Mouse (Mus musculus): ENCODE results near the gene Tcfl5. TPM values are rescaled to one million over a fixed set of nuclear protein-coding genes. Genes with fewer than 3 reads are reported as not detected.

Tcfl5 gene
- polyA plus RNA-seq, 1 experiment from 2014 or later, result 0.28 TPM

Other genes with a start within 250 kb of the Tcfl5 start
- 1.5 and 1.9 TPM in 2 replicates for gene Slco4a1, start 186.5 kb downstream of the Tcfl5 start, polyA plus RNA-seq (2014; fragmentation: Nextera tagmentation; extraction: Ambion mirVana)
- gene Ntsr1, start 142.7 kb downstream of the Tcfl5 start, polyA plus RNA-seq (2014; fragmentation: Nextera tagmentation; extraction: Ambion mirVana), result not detected in 2 replicates
- 35.6 and 36.7 TPM in 2 replicates for gene Mrgbp, start 61.4 kb downstream of the Tcfl5 start, polyA plus RNA-seq (2014; fragmentation: Nextera tagmentation; extraction: Ambion mirVana)
- gene Ogfr, start 53.5 kb downstream of the Tcfl5 start, polyA plus RNA-seq (2014; fragmentation: Nextera tagmentation; extraction: Ambion mirVana), result 100 and 109 TPM in 2 replicates
- gene Col9a3, start 44.9 kb downstream of the Tcfl5 start, polyA plus RNA-seq (2014; fragmentation: Nextera tagmentation; extraction: Ambion mirVana), result 45.8 and 48.9 TPM in 2 replicates
- 30.0 and 34.9 TPM in 2 replicates for gene Dido1, start 67.3 kb upstream of the Tcfl5 start, polyA plus RNA-seq (2014; fragmentation: Nextera tagmentation; extraction: Ambion mirVana)
- gene Gid8, start 67.4 kb upstream of the Tcfl5 start, polyA plus RNA-seq (2014; fragmentation: Nextera tagmentation; extraction: Ambion mirVana), result 64.9 and 65.6 TPM in 2 replicates
- gene Slc17a9, start 82.6 kb upstream of the Tcfl5 start, polyA plus RNA-seq (2014; fragmentation: Nextera tagmentation; extraction: Ambion mirVana), result 0.09 and 0.45 TPM in 2 replicates
- not detected in 2 replicates for gene Bhlhe23, start 134.2 kb upstream of the Tcfl5 start, polyA plus RNA-seq (2014; fragmentation: Nextera tagmentation; extraction: Ambion mirVana)

Measured in limb, embryonic 11.5 days (tissue).